Mouse (Mus musculus) liver, embryonic 14.5 days (tissue): ENCODE measurements around the gene Cacna1c. TPM values are rescaled to one million over a fixed set of nuclear protein-coding genes. Genes with fewer than 3 reads are reported as not detected.

Source experiments
- ATAC-seq: fragments of 200-750 bp; cut with Nextera tagmentation; 2 replicates; pipeline ENCODE4 v1.8.0; 2017; ENCODE audit warnings: moderate number of reproducible peaks, mild to moderate bottlenecking, moderate library complexity; ENCODE audit not compliant: insufficient read depth
- DNase-seq, 3 experiments: peaks; one replicate each; pipeline ENCODE4 v3.0.0-alpha.2; 2012 to 2013; ENCODE audit warnings: low read depth in 3 of 3, low spot score in 3 of 3
- H3K27ac ChIP-seq: fragments of 300-500 bp; sonication (generic); 2 replicates; pipeline ENCODE4 v1.5.1; 2014; ENCODE audit warnings: moderate library complexity, mild to moderate bottlenecking, control low read depth, inconsistent platforms
- H3K27me3 ChIP-seq: fragments of 300-500 bp; sonication (generic); 2 replicates; pipeline ENCODE4 v1.6.1; 2014; ENCODE audit warnings: mild to moderate bottlenecking, low read length, moderate library complexity; ENCODE audit not compliant: control insufficient read depth, insufficient read depth
- H3K36me3 ChIP-seq: fragments of 300-500 bp; sonication (generic); replicated peaks from 2 replicates; pipeline ENCODE4 v1.6.1; 2014; ENCODE audit warnings: low read depth; ENCODE audit not compliant: control insufficient read depth, insufficient read depth
- H3K4me1 ChIP-seq, 2 experiments: fragments of 200-500 bp in 1 of 2; fragments of 300-500 bp in 1 of 2; sonication (generic) in 1 of 2; replicated peaks; 2 replicates each; pipeline ENCODE4 v1.6.1; 2012 to 2014; ENCODE audit warnings: antibody characterized with exemption in 1 of 2, inconsistent platforms in 1 of 2, low read length in 1 of 2; ENCODE audit not compliant: control insufficient read depth in 2 of 2, insufficient read depth in 2 of 2
- H3K4me2 ChIP-seq: fragments of 300-500 bp; sonication (generic); 2 replicates; pipeline ENCODE4 v1.6.1; 2014; ENCODE audit warnings: low read depth, mild to moderate bottlenecking, control low read depth, moderate library complexity
- H3K4me3 ChIP-seq, 2 experiments: fragments of 200-500 bp in 1 of 2; fragments of 300-500 bp in 1 of 2; sonication (generic) in 1 of 2; 2 replicates each; pipeline ENCODE4 v1.5.1; 2012 to 2014; ENCODE audit warnings: low read depth in 2 of 2, low read length in 2 of 2, mild to moderate bottlenecking in 2 of 2, control low read depth in 1 of 2, inconsistent platforms in 1 of 2, moderate library complexity in 1 of 2; ENCODE audit not compliant: insufficient read depth in 1 of 2
- H3K9ac ChIP-seq: fragments of 300-500 bp; sonication (generic); replicated peaks from 2 replicates; pipeline ENCODE4 v1.6.1; 2014; ENCODE audit warnings: mild to moderate bottlenecking, control low read depth, moderate library complexity
- H3K9me3 ChIP-seq: fragments of 300-500 bp; sonication (generic); 2 replicates; pipeline ENCODE4 v1.6.1; 2016; ENCODE audit warnings: low read length, mixed read lengths; ENCODE audit not compliant: control insufficient read depth
- CTCF ChIP-seq: IDR thresholded peaks from 2 replicates; pipeline ENCODE4 v1.5.1; 2016; ENCODE audit warnings: antibody characterized with exemption, low read depth, control low read depth
- EP300 ChIP-seq: IDR thresholded peaks from 2 replicates; pipeline ENCODE4 v1.6.1; 2016; ENCODE audit warnings: antibody characterized with exemption, low read depth
- WGBS: fragments of 180-500 bp; shearing (Covaris S2); extraction: QIAGEN DNeasy Blood & Tissue Kit; methylation state at CpG from one replicate; pipeline ENCODE4 v1.1.7; 2014; ENCODE audit not compliant: insufficient replicate concordance; 5-methylcytosine and 5-hydroxymethylcytosine counted together
- polyA plus RNA-seq, 2 experiments: library from polyadenylated mRNA; depleted of rRNA in 1 of 2; stranded (reverse) in 1 of 2; unstranded in 1 of 2; fragments of >200 nt; fragmentation: Nextera tagmentation in 1 of 2; extraction: Ambion mirVana in 1 of 2; gene quantifications; 2 replicates each; pipeline versions ENCODE4 v1.2.1 to v1.2.3; 2012 to 2014

Cacna1c gene
- polyA plus RNA-seq, 2 experiments = 0.20 to 0.32 TPM

DNA sequence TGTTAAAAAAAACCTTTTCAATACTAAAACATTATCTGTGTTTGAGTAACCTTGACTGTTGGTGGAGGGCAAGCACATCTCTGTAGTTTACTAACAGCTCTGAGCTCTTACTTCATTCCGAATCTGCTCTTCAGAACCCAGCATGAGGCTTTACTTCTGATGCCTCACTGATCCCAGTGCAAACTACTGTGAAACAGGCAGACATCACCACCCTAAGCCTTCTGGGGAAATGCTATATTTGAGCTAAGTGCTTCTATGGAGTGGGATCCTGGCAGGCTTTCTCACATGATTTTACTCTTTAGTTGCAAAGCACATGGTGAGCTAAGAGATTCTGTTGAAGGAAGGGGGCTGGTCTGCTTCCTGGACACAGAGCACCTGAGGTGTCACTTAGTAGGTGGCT, 311.3 kb downstream of the Cacna1c start:
- DNase-seq (no peak), ATAC-seq (no peak)
- Histone ChIP-seq H3K36me3 (no peaks in the 10 kb centered on the region), H3K9ac (no peak overlapping the region), H3K4me1 (no peaks in the 10 kb centered on the region), H3K27ac (no peak overlapping the region), H3K9me3 (no peaks in the 10 kb centered on the region), H3K4me2 (no peak overlapping the region), H3K27me3 (no peaks in the 10 kb centered on the region), H3K4me3 (no peak overlapping the region)
- WGBS = 51% methylated on average over 1 of the region's 1 CpGs
- no peak for TF ChIP-seq CTCF
- no peak for TF ChIP-seq EP300

DNA sequence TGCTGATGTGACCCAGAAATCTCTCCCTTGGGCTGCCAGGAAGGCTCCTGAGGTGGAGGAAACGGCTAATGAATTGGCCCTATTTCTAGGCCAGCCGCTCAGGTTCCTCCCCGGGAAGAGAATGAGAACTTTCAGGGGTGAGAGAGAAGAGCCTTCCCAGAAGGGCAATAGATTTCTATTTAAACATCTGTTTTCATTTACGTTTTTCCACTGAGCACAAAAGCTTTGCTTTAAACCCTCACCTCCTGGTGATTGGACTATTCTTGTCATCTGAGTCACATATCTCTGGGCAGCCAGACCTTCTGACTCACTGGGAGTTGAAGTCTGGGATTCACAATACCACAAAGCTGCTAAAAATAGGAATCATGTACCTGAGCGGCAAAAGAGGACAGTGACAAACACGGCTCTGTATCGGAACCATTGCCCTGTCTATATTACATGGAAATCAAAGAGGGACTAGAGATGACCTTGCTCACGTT, 312.1 kb downstream of the Cacna1c start:
- Histone ChIP-seq H3K4me1 (no peaks in the 10 kb centered on the region), H3K27me3 (no peaks in the 10 kb centered on the region), H3K27ac (no peak overlapping the region), H3K9me3 (no peaks in the 10 kb centered on the region), H3K4me2 (no peak overlapping the region), H3K4me3 (no peak overlapping the region), H3K36me3 (no peaks in the 10 kb centered on the region), H3K9ac (no peak overlapping the region)
- DNase-seq = no peak
- no peak for ATAC-seq
- TF ChIP-seq EP300 (no peak), CTCF (no peak)
- 62% methylated on average over 8 of the region's 8 CpGs for WGBS

DNA sequence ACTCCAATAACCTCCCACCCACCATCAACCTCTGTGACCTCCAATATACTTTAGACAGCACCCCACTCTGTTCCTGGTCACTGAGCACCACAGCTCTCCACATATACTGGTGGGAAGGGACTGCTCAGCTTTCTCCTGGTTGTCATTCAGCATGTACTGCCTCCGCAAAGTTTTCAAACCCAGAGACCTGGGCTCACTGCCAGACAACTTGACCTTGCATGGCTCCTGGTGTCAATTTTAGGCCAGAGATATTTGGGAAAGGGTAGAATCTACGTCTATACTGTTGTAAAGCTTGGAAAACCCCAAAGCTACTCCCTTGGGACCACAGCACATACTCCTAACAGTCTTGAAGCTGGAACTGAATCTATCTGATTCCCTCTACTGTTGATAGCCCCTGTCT, 320.0 kb downstream of the Cacna1c start:
- ATAC-seq = no peak

DNA sequence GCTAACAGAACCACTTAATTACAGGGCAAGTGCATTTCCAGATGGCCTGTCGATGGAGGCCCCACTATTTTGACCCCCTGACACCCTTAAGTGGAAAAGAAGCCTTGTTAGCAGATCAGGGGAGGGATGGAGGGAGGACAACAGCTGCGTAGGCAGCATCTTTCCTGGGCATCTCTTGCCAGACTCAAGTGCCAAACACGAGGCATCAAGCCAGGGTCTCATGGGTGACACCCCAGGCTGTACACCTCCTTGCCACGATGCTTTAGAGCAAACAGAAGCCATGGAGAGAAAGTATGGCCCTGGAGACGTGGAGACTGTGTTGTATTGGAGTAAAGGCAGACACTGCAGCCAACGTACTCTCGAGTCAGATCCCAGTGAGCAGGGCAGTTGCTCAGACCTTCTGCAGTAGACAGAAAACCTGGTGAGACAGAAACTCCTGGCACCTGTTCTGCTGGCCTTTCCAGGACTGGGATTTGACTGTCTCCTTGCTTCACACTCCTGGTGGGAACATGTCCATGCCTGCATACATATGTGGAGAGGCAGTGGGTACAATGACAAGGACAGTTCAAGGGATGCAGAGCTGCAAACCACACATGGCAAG, 325.9 kb downstream of the Cacna1c start:
- no peak overlapping the region for H3K27ac ChIP-seq
- no peaks in the 10 kb centered on the region for H3K36me3 ChIP-seq
- ATAC-seq (no peak), DNase-seq (no peak)
- H3K4me1 ChIP-seq = no peaks in the 10 kb centered on the region
- no peak overlapping the region for H3K4me3 ChIP-seq
- no peak overlapping the region for H3K9ac ChIP-seq
- no peaks in the 10 kb centered on the region for H3K9me3 ChIP-seq
- no peak overlapping the region for H3K4me2 ChIP-seq
- H3K27me3 ChIP-seq = no peaks in the 10 kb centered on the region
- WGBS = 49% methylated on average over 7 of the region's 7 CpGs
- TF ChIP-seq EP300 (no peak), CTCF (no peak)

More for the DNA sequence above, 320.0 kb downstream of the Cacna1c start:
- no peak for DNase-seq
- H3K27me3 ChIP-seq = no peaks in the 10 kb centered on the region
- TF ChIP-seq EP300 (no peak), CTCF (no peak)
- WGBS = 38% methylated on average over 2 of the region's 2 CpGs
- no peak overlapping the region for H3K9ac ChIP-seq
- no peak overlapping the region for H3K4me3 ChIP-seq
- no peak overlapping the region for H3K27ac ChIP-seq
- no peaks in the 10 kb centered on the region for H3K4me1 ChIP-seq
- H3K9me3 ChIP-seq = no peaks in the 10 kb centered on the region
- no peak overlapping the region for H3K4me2 ChIP-seq
- H3K36me3 ChIP-seq = no peaks in the 10 kb centered on the region

DNA sequence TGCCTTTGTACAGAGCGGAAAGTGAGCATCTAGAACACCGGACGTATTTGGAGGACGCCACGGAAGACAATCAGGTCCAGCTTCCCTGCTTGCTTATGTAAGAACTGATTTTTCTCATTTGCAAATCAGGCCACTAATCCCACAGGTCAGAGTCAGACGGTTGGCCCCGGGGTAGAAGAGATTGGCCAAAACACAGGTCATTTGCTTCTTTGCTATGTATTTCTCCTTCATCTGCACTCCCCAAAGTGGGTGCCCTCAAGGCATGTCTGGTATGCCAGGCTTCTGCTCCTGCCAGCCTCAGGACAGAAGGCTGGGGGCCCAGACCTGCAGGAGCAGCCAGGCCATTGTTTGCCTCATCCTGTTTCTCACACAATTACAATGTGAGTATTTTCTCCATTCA, 328.8 kb downstream of the Cacna1c start:
- Histone ChIP-seq H3K4me1 (no peaks in the 10 kb centered on the region), H3K36me3 (no peaks in the 10 kb centered on the region), H3K9me3 (no peaks in the 10 kb centered on the region), H3K4me3 (no peak overlapping the region), H3K9ac (no peak overlapping the region), H3K27me3 (no peaks in the 10 kb centered on the region), H3K4me2 (no peak overlapping the region), H3K27ac (no peak overlapping the region)
- TF ChIP-seq CTCF (no peak), EP300 (no peak)
- ATAC-seq = no peak
- DNase-seq = no peak
- WGBS = 67% methylated on average over 7 of the region's 7 CpGs
